ENCODE assay signal across 13 mouse cellular contexts in genomic region chr13:34240087-34240428, GRCm38 (mm10).
A peak's percentile ranks its signal among the peaks of the same experiment; 100 is the strongest.
DNase-seq lines count a peak whose midpoint lies in the region; ATAC-seq and TF ChIP-seq lines count a peak whose summit lies in the region.
"Had no signal": no experiment of that assay in that cellular context is flagged by ENCODE, and none has a peak within 500 bp of the region (broad histone marks: within the 10 kb centered on the region; RNA-seq: fewer than 3 reads in every experiment).

No protein-coding gene starts in this region.

- no peak overlapping the region for H3K4me2 ChIP-seq in liver, embryonic 16.5 days (ENCODE audit: low read depth, low read length)
- no peak overlapping the region for H3K4me2 ChIP-seq in liver, embryonic 11.5 days
- H3K4me2 ChIP-seq in embryonic facial prominence, embryonic 12.5 days (replicated peaks): no peak overlapping the region
- no peak overlapping the region for H3K4me2 ChIP-seq in midbrain, embryonic 14.5 days (ENCODE audit: low read length)

- 0 out of 2 replicates have a peak overlapping the region, but pooled peaks have one; percentile 18 for H3K27ac ChIP-seq in liver, embryonic 16.5 days (ENCODE audit: low read length)
- no peak overlapping the region for H3K27ac ChIP-seq in liver, embryonic 11.5 days (ENCODE audit: low read depth, low read length)
- H3K27ac ChIP-seq in embryonic facial prominence, embryonic 12.5 days: peak overlapping the region; percentile 9; the same call in 1 of the 2 replicates
- H3K27ac ChIP-seq in kidney, adult 2 months (ENCODE audit: insufficient read depth, low read depth, low read length): peak overlapping the region; percentile 83
- 0 out of 2 replicates have a peak overlapping the region, but pooled peaks have one; percentile 22 for H3K27ac ChIP-seq in midbrain, embryonic 14.5 days (replicated peaks; ENCODE audit: low read depth, low read length)

- H3K27me3 ChIP-seq in liver, embryonic 16.5 days (ENCODE audit: control insufficient read depth, insufficient read depth, low read depth, low read length): no peaks in the 10 kb centered on the region
- no peaks in the 10 kb centered on the region for H3K27me3 ChIP-seq in liver, embryonic 11.5 days (replicated peaks; ENCODE audit: control insufficient read depth, insufficient read depth, low read length)
- H3K27me3 ChIP-seq in embryonic facial prominence, embryonic 12.5 days: no peaks in the 10 kb centered on the region
- no peaks in the 10 kb centered on the region for H3K27me3 ChIP-seq in kidney, adult 2 months (replicated peaks; ENCODE audit: control insufficient read depth, insufficient read depth, low read length)
- no peaks in the 10 kb centered on the region for H3K27me3 ChIP-seq in midbrain, embryonic 14.5 days (ENCODE audit: control insufficient read depth, insufficient read depth, low read length)

- H3K9ac ChIP-seq in liver, embryonic 16.5 days (ENCODE audit: low read depth, low read length): no peak overlapping the region
- H3K9ac ChIP-seq in liver, embryonic 11.5 days (ENCODE audit: low read depth, low read length): no peak overlapping the region
- no peak overlapping the region for H3K9ac ChIP-seq in embryonic facial prominence, embryonic 12.5 days
- no peak overlapping the region for H3K9ac ChIP-seq in midbrain, embryonic 14.5 days (replicated peaks; ENCODE audit: low read length)

- ATAC-seq in liver, embryonic 16.5 days (ENCODE audit: low read depth): no peak
- ATAC-seq in liver, embryonic 11.5 days (replicated peaks; ENCODE audit: low FRiP score): no peak; the same call in 1 of the 2 replicates
- no peak for ATAC-seq in embryonic facial prominence, embryonic 12.5 days (ENCODE audit: insufficient number of reproducible peaks, insufficient read depth, low FRiP score, low TSS enrichment)
- ATAC-seq in midbrain, embryonic 14.5 days (ENCODE audit: low FRiP score, low TSS enrichment): no peak
- ATAC-seq: CD4-positive, CD25-positive, alpha-beta regulatory T cell, adult 4 months had no signal

- no peak overlapping the region for H3K4me3 ChIP-seq in liver, embryonic 16.5 days (ENCODE audit: low read depth, low read length)
- no peak overlapping the region for H3K4me3 ChIP-seq in liver, embryonic 11.5 days (ENCODE audit: low read depth, low read length)
- no peak overlapping the region for H3K4me3 ChIP-seq in embryonic facial prominence, embryonic 12.5 days
- no peak overlapping the region for H3K4me3 ChIP-seq in kidney, adult 2 months (ENCODE audit: insufficient read depth, low read depth, low read length)
- H3K4me3 ChIP-seq in midbrain, embryonic 14.5 days (replicated peaks; ENCODE audit: low read depth, low read length): no peak overlapping the region

- TF ChIP-seq CTCF in kidney, adult 2 months (conservative IDR thresholded peaks at IDR 0.05; ENCODE audit: insufficient read depth, insufficient read length, low read depth, low read length): no peak

- WGBS in liver, embryonic 16.5 days (ENCODE audit: insufficient replicate concordance): 91% methylated on average over 3 of the region's 3 CpGs
- 77% methylated on average over 3 of the region's 3 CpGs for WGBS in liver, embryonic 11.5 days
- WGBS in embryonic facial prominence, embryonic 12.5 days: 68% methylated on average over 3 of the region's 3 CpGs
- 49% methylated on average over 3 of the region's 3 CpGs for WGBS in kidney, adult 2 months
- 34% methylated on average over 3 of the region's 3 CpGs for WGBS in midbrain, embryonic 14.5 days

- H3K9me3 ChIP-seq in liver, embryonic 16.5 days (replicated peaks; ENCODE audit: control insufficient read depth, low read length): no peaks in the 10 kb centered on the region
- no peaks in the 10 kb centered on the region for H3K9me3 ChIP-seq in liver, embryonic 11.5 days (ENCODE audit: control insufficient read depth, low read length)
- no peaks in the 10 kb centered on the region for H3K9me3 ChIP-seq in embryonic facial prominence, embryonic 12.5 days
- no peaks in the 10 kb centered on the region for H3K9me3 ChIP-seq in midbrain, embryonic 14.5 days (ENCODE audit: control insufficient read depth, low read length)

- no peak for TF ChIP-seq POLR2A in kidney, adult 2 months (IDR thresholded peaks at IDR 0.05; ENCODE audit: low read depth, low read length)

- H3K4me1 ChIP-seq in liver, embryonic 16.5 days (ENCODE audit: control insufficient read depth, low read depth, low read length): peaks cover 12% of the 10 kb centered on the region
- H3K4me1 ChIP-seq in liver, embryonic 11.5 days (replicated peaks; ENCODE audit: control insufficient read depth, insufficient read depth, low read length): peaks cover 18% of the 10 kb centered on the region
- H3K4me1 ChIP-seq in embryonic facial prominence, embryonic 12.5 days: peaks cover 23% of the 10 kb centered on the region
- H3K4me1 ChIP-seq in kidney, adult 2 months (ENCODE audit: control insufficient read depth, insufficient read depth, low read length): peaks cover 24% of the 10 kb centered on the region
- H3K4me1 ChIP-seq in midbrain, embryonic 14.5 days (ENCODE audit: control insufficient read depth, insufficient read depth, low read length): peaks cover 39% of the 10 kb centered on the region

- no peaks in the 10 kb centered on the region for H3K36me3 ChIP-seq in liver, embryonic 16.5 days (ENCODE audit: control insufficient read depth, insufficient read depth)
- H3K36me3 ChIP-seq in liver, embryonic 11.5 days (ENCODE audit: control insufficient read depth, insufficient read depth, low read length): no peaks in the 10 kb centered on the region
- no peaks in the 10 kb centered on the region for H3K36me3 ChIP-seq in embryonic facial prominence, embryonic 12.5 days
- no peaks in the 10 kb centered on the region for H3K36me3 ChIP-seq in kidney, adult 2 months (ENCODE audit: control insufficient read depth, insufficient read depth, low read length)
- H3K36me3 ChIP-seq in midbrain, embryonic 14.5 days (ENCODE audit: control insufficient read depth, insufficient read depth, low read length): no peaks in the 10 kb centered on the region

- intact Hi-C loops in left cerebral cortex, postnatal 14 days (cut with DNase I): no loop called here

- DNase-seq in liver, embryonic 11.5 days (ENCODE audit: low spot score): no peak
- DNase-seq in kidney, adult 2 months: peak; percentile 84
- no peak for DNase-seq in midbrain, embryonic 14.5 days
- no peak for DNase-seq in urinary bladder, postnatal 36 days (ENCODE audit: low spot score in 2 of 2)
- no peak for DNase-seq in thymus, postnatal 14 days
- no peak for DNase-seq in left cerebral cortex, postnatal 14 days (ENCODE audit: low spot score in 2 of 2)
- DNase-seq: adrenal gland, postnatal 25 days; cerebellum, adult 9-10 months; heart, postnatal 14 days; lung, adult 18-20 months had no signal
